Mouse (Mus musculus) kidney, adult 9 months (tissue): ENCODE data around the gene Tmem50b.
"Not testable (repeated sequence)": the region's sequence is repeated elsewhere in the genome, so short reads cannot be mapped to it uniquely, and the experiment has no call there.

ENCODE experiments used
- DNase-seq: peaks from one replicate; pipeline ENCODE4 v3.0.0; 2022

Gene Tmem50b

GRCm38 (mm10) chr16:91537065-91537464 is 60.5 kb downstream of the Tmem50b start:
- DNase-seq: no peak

DNA sequence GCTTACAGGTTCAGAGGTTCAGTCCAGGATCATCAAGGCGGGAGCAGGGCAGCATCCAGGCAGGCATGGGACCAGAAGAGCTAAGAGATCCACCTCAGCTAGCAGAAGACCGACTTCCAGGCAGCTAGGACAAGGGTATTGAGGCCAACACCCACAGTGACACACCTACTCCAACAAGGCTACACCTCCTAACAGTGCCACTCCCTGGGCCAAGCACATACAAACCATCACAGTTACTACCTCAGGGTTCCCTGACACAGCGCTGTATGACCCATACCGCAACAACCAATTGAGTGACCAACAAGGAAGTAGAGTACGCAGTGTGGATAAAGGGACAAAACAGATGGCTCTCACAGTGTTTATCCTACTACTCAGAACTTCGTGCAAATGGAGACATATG is 61.2 kb downstream of the Tmem50b start:
- DNase-seq: no peak

- no peak for DNase-seq
These were observed 62.7 kb downstream of the Tmem50b start for GRCm38 (mm10) chr16:91534888-91535287.

GRCm38 (mm10) chr16:91534477-91534876 is 63.1 kb downstream of the Tmem50b start:
- DNase-seq: no peak

DNA sequence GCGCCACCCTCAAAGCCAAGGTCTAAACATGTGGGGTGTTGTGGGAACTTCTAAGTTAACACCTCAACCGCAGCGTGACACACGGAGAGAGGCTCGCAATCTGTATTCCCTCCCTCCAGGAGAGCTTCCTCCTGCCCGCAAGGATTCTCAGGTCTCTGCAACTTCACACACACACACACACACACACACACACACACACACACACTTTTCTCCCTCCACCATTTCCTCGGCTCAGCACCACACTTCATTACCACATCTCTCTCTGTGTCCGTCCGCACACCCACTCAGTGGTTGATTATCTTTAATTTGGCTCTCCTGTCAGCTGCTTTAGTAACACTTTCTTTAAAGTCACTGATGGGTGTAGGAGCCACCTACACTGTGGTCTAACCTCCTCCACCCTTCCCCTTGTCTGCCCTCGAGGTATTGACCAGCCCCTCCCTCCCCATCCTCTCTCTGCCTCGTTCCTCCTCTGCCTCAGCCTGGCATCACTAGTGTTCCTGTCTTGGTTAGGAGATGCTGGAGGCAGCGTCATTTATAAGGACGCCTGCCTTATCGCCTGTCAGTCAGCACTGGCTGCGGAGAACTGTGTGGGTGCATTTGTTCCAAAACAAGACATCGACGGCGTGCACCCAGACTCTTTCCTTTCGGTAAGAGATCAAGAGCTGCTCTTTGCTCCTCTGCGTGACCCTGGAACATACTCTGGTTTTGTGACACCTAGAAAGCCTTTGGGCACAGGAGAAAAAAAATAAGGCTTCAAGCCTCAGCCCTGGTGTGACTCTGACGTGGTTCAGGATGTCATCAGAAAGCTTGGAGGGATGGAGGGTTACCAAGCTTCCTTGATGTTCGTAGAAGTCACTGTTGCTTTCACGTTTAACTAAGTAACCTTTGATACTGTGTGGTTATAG is 64.3 kb downstream of the Tmem50b start:
- DNase-seq: no peak

DNA sequence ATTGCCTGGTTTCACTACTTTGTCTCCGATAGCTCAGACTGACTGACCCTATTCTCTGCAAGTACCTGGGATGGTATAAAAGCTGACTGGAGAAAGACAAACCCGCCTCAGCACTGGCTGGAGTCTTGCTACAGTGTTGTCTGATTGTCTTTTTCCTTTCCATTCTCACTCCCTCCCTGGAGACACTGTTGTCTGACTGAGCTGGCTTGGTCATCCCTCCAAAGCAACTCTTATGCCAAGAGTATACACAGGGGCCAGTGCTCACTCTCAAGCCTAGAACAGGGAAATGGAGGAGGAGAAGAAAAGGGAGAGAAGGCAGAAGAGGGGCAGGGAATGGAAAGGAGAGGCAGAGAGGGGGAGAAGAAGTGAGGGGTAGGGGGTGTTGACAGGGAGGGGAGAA is 65.2 kb downstream of the Tmem50b start:
- no peak for DNase-seq

DNA sequence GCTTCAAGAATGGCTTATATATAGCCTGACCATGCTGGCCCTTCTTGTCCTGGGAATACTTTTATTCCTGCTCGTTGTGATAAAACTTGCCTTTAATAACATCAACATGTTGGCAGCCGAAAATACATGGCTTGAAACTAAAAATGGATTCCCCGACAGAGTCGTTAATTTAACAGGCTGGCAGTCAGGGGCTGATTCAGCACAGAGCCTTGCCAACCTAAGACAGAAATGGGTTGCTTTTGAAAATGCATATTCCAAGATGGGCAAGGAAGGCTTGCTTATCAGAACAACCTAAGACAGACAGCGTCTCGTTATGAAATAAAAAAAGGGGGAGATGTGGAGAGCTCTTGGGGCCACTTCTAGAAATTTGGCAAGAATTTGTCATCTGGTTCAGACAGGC is 65.7 kb downstream of the Tmem50b start:
- no peak for DNase-seq

DNA sequence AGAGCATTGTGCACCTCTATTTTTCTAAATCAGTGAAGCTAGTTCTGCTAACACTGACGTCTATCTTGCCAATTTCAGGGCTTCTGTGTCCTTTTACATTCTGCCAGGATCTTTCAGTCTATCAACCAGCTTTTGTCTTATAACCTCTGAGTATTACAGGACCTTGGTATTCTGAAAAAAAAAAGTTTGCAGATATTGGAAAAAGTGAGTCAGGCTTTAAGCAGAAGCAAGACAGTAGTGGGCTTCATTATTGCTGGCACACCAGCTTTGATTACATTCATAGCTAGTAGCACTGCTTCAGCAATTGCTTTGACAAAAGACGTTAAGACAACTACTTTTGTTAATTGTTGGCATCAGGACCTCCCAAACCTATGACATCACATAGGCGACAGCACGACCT is 66.8 kb downstream of the Tmem50b start:
- not testable (repeated sequence) for DNase-seq

- DNase-seq: no peak
These were observed 69.0 kb downstream of the Tmem50b start for GRCm38 (mm10) chr16:91528578-91528977.

GRCm38 (mm10) chr16:91527500-91527899 is 70.1 kb downstream of the Tmem50b start:
- no peak for DNase-seq

DNA sequence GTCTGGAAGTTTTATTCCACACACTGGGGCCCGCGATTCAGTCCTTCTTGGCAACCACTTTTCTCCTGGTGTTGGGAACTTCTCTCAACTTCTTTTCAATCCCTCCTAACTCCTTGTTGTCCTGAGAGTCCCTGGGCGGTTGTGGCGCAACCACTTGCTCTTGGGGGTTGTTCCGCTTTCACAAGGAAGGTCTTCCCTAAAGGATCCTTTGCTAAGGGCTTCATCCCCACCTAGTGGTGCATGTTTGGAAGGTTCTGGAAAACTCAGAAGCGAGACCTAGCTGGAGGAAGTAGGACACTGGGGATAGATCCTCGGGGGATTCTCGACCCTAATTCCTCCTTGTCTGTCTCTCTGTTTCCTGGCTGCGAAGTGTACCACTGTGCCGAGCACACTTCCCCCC is 70.5 kb downstream of the Tmem50b start:
- peak; percentile 49 for DNase-seq

GRCm38 (mm10) chr16:91526274-91526673 is 71.3 kb downstream of the Tmem50b start:
- no peak for DNase-seq
